Mouse (Mus musculus) liver, embryonic 13.5 days (tissue): ENCODE results near the gene Trim7. TPM values are rescaled to one million over a fixed set of nuclear protein-coding genes. Genes with fewer than 3 reads are reported as not detected.

ENCODE experiments used
- ATAC-seq: fragments of 200-750 bp; cut with Nextera tagmentation; 2 replicates; pipeline ENCODE4 v1.8.0; 2017; ENCODE audit warnings: low read depth, mild to moderate bottlenecking, moderate number of reproducible peaks, moderate library complexity
- DNase-seq: peaks from one replicate; pipeline ENCODE4 v3.0.0; 2022
- H3K27ac ChIP-seq: fragments of 300-500 bp; sonication (generic); 2 replicates; pipeline ENCODE4 v1.5.1; 2015; ENCODE audit warnings: moderate library complexity, mild to moderate bottlenecking, inconsistent platforms
- H3K27me3 ChIP-seq: fragments of 300-500 bp; sonication (generic); 2 replicates; pipeline ENCODE4 v1.6.1; 2015; ENCODE audit warnings: mild to moderate bottlenecking, inconsistent platforms
- H3K36me3 ChIP-seq: fragments of 300-500 bp; sonication (generic); 2 replicates; pipeline ENCODE4 v1.6.1; 2015; ENCODE audit warnings: mild to moderate bottlenecking, inconsistent platforms
- H3K4me1 ChIP-seq: fragments of 300-500 bp; sonication (generic); replicated peaks from 2 replicates; pipeline ENCODE4 v1.6.1; 2015; ENCODE audit warnings: inconsistent platforms
- H3K4me2 ChIP-seq: fragments of 300-500 bp; sonication (generic); 2 replicates; pipeline ENCODE4 v1.6.1; 2015; ENCODE audit warnings: inconsistent platforms, mild to moderate bottlenecking, moderate library complexity
- H3K4me3 ChIP-seq: fragments of 300-500 bp; sonication (generic); replicated peaks from 2 replicates; pipeline ENCODE4 v1.5.1; 2015; ENCODE audit warnings: mild to moderate bottlenecking, inconsistent platforms
- H3K9ac ChIP-seq: fragments of 300-500 bp; sonication (generic); 2 replicates; pipeline ENCODE4 v1.6.1; 2015; ENCODE audit warnings: mild to moderate bottlenecking, inconsistent platforms
- H3K9me3 ChIP-seq: fragments of 300-500 bp; sonication (generic); replicated peaks from 2 replicates; pipeline ENCODE4 v1.6.1; 2016; ENCODE audit warnings: inconsistent platforms
- WGBS: fragments of 180-500 bp; shearing (Covaris S2); methylation state at CpG from one replicate; pipeline ENCODE4 v1.1.7; 2015; ENCODE audit not compliant: insufficient replicate concordance; 5-methylcytosine and 5-hydroxymethylcytosine counted together
- polyA plus RNA-seq: library from polyadenylated mRNA; unstranded; fragments of >200 nt; fragmentation: Nextera tagmentation; extraction: Ambion mirVana; gene quantifications from 2 replicates; pipeline ENCODE4 v1.2.1, GENCODE M21; 2015

Gene Trim7
- polyA plus RNA-seq, 1 experiment from 2014 or later, result 0.06 TPM

GRCm38 (mm10) chr11:48804922-48805321 is 21.0 kb upstream of the Trim7 start:
- peaks cover 57% of the 10 kb centered on the region for H3K4me1 ChIP-seq
- ATAC-seq, result no peak
- H3K27me3 ChIP-seq, result no peaks in the 10 kb centered on the region
- H3K36me3 ChIP-seq, result peaks cover 89% of the 10 kb centered on the region
- DNase-seq, result no peak
- no peak overlapping the region for H3K9ac ChIP-seq
- H3K4me3 ChIP-seq, result no peak overlapping the region
- H3K9me3 ChIP-seq, result no peaks in the 10 kb centered on the region
- 70% methylated on average over 2 of the region's 2 CpGs for WGBS
- H3K27ac ChIP-seq, result no peak overlapping the region
- H3K4me2 ChIP-seq, result no peak overlapping the region

DNA sequence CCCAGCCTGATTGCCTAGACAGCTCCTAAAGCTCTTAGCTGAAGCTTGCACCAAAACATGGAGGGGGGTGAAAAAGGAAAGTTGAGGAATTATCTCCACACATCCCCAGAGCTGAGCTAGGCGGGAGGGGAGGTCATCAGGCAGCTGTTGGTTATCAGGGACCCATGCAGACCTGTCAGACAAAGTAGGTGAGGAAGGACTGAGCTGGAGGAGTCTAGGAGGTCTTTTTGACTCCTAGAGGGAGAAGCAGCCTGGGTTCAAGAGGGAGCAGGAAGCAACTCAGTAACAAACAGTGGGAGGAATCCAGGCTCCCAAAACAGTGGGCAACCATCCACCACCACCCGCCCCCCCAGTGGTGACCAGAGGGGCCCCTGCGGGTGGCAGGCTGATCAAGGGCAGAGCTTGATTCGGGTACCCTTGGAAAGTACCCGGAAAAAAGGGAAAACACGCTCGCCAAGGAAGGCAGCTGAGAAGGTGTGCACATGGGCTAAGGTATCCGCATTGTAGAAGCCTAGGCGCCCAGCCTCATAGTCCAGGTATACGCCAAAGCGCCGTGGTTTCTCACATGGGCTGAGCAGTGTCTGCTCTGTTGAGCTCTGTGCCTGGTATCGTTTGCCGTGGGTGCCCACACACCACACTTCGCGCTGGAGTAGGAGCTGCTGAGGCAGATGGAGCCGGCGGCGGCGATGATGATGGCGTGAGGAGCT is 18.9 kb upstream of the Trim7 start:
- Histone ChIP-seq H3K27me3 (no peaks in the 10 kb centered on the region), H3K4me3 (no peak overlapping the region), H3K9ac (no peak overlapping the region), H3K27ac (peak overlapping the region; percentile 56), H3K4me2 (no peak overlapping the region), H3K4me1 (peaks cover 47% of the 10 kb centered on the region), H3K36me3 (peaks cover 99% of the 10 kb centered on the region), H3K9me3 (no peaks in the 10 kb centered on the region)
- DNase-seq (no peak), ATAC-seq (peak; percentile 71)
- WGBS, result 41% methylated on average over 21 of the region's 21 CpGs

GRCm38 (mm10) chr11:48807563-48808303 is 18.2 kb upstream of the Trim7 start:
- no peak overlapping the region for H3K4me3 ChIP-seq
- 49% methylated on average over 14 of the region's 14 CpGs for WGBS
- no peak overlapping the region for H3K9ac ChIP-seq
- peaks cover 99% of the 10 kb centered on the region for H3K36me3 ChIP-seq
- H3K27ac ChIP-seq, result peak overlapping the region; percentile 44
- H3K9me3 ChIP-seq, result no peaks in the 10 kb centered on the region
- ATAC-seq, result no peak; the same call in 1 of the 2 replicates
- no peak for DNase-seq
- H3K4me2 ChIP-seq, result no peak overlapping the region
- no peaks in the 10 kb centered on the region for H3K27me3 ChIP-seq
- peaks cover 39% of the 10 kb centered on the region for H3K4me1 ChIP-seq

DNA sequence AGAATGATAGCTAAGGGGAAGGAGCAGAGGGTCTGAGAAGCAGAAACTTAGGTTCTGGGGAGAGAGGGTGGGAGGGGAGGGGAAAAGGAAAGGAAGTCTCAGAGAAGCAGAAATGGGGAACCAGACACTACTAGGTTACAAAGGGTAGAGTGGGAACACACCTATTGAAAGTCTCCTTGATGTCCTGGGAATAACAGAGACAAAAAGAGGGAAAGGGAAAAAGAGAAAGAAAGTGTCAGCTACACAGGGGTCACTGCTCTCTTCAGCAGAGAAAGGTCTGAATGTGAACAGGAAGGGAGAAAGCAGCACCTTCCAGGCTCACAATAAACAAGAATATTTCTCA is 17.7 kb upstream of the Trim7 start:
- H3K27me3 ChIP-seq, result no peaks in the 10 kb centered on the region
- H3K27ac ChIP-seq, result no peak overlapping the region; the same call in 1 of the 2 replicates
- no peak overlapping the region for H3K4me2 ChIP-seq
- no peaks in the 10 kb centered on the region for H3K9me3 ChIP-seq
- ATAC-seq (no peak), DNase-seq (no peak)
- no peak overlapping the region for H3K4me3 ChIP-seq
- no peak overlapping the region for H3K9ac ChIP-seq
- peaks cover 99% of the 10 kb centered on the region for H3K36me3 ChIP-seq
- H3K4me1 ChIP-seq, result peaks cover 34% of the 10 kb centered on the region

DNA sequence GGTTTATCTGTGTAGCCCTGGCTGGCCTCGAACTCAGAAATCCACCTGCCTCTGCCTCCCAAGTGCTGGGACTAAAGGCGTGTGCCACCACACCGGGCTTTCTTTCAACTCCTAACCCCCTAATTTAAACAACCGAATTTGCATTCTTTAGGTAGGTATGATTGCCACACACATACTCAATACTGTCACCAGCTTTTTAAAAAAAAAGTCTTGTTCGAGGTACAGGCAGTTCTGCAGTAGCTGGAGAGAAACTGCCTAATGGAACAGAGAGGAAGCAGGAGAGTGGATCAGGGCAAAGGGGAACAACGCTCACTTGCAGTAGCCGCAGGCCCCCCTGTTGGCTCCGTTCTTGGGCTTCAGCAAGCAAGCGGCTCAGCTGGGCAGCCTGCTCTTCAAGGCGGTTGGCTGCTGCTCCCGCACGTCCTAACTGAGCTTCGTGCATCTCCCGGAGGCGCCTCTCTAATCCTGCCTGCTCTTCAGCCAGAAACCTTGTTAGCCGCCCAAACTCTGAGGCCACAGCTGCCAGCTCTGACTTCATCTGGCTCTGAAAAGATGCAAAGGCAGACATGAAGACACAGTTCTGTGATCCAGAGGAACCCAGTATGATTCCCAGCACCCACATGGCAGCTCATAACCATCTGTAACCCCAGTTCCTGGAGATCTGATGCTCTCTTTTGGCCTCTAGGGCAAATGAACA is 17.1 kb upstream of the Trim7 start:
- no peak overlapping the region for H3K9ac ChIP-seq
- H3K36me3 ChIP-seq, result peaks cover 95% of the 10 kb centered on the region
- H3K27me3 ChIP-seq, result no peaks in the 10 kb centered on the region
- no peak for DNase-seq
- peaks cover 33% of the 10 kb centered on the region for H3K4me1 ChIP-seq
- 72% methylated on average over 16 of the region's 16 CpGs for WGBS
- no peak overlapping the region for H3K27ac ChIP-seq
- no peak for ATAC-seq
- no peak overlapping the region for H3K4me2 ChIP-seq
- no peaks in the 10 kb centered on the region for H3K9me3 ChIP-seq
- H3K4me3 ChIP-seq, result no peak overlapping the region

- no peaks in the 10 kb centered on the region for H3K9me3 ChIP-seq
- no peak overlapping the region for H3K4me3 ChIP-seq
- DNase-seq (no peak), ATAC-seq (no peak)
- peak overlapping the region; percentile 16; the same call in 1 of the 2 replicates for H3K27ac ChIP-seq
- H3K27me3 ChIP-seq, result no peaks in the 10 kb centered on the region
- no peak overlapping the region for H3K4me2 ChIP-seq
- WGBS, result 68% methylated on average over 4 of the region's 4 CpGs
- peaks cover 90% of the 10 kb centered on the region for H3K36me3 ChIP-seq
- H3K9ac ChIP-seq, result no peak overlapping the region
- peaks cover 31% of the 10 kb centered on the region for H3K4me1 ChIP-seq
Measured at GRCm38 (mm10) chr11:48809434-48809830, 16.5 kb upstream of the Trim7 start.

GRCm38 (mm10) chr11:48810142-48810541 is 15.8 kb upstream of the Trim7 start:
- ATAC-seq (no peak), DNase-seq (no peak)
- H3K36me3 ChIP-seq, result peaks cover 83% of the 10 kb centered on the region

DNA sequence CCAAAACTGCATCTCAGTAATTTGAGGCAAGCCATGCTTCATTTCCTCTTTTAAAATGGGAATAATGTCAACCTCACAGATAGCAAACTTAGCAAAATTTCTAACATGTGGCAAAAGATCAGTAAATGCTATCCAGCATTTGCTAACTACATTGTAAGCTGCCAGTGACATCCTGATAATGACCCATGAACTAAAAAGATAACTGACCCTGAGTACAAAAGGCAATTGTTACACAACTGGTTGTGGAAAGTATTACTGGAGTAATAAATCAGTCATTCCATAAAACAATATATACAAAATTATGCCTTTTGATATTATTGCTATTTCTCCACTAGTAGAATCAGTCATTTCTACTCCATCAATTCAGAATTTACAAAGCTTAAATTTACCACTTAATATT is 12.2 kb upstream of the Trim7 start:
- peaks cover 52% of the 10 kb centered on the region for H3K36me3 ChIP-seq
- DNase-seq, result no peak

More at GRCm38 (mm10) chr11:48810142-48810541, 15.8 kb upstream of the Trim7 start:
- H3K27ac ChIP-seq, result peak overlapping the region; percentile 25; the same call in 1 of the 2 replicates
- no peaks in the 10 kb centered on the region for H3K27me3 ChIP-seq
- no peak overlapping the region for H3K9ac ChIP-seq
- H3K4me3 ChIP-seq, result no peak overlapping the region
- H3K4me2 ChIP-seq, result no peak overlapping the region
- peaks cover 36% of the 10 kb centered on the region for H3K4me1 ChIP-seq
- H3K9me3 ChIP-seq, result no peaks in the 10 kb centered on the region
- 45% methylated on average over 2 of the region's 2 CpGs for WGBS

GRCm38 (mm10) chr11:48815851-48816250 is 10.1 kb upstream of the Trim7 start:
- peak overlapping the region; percentile 86 for H3K9ac ChIP-seq
- H3K9me3 ChIP-seq, result no peaks in the 10 kb centered on the region
- no peaks in the 10 kb centered on the region for H3K27me3 ChIP-seq
- peaks cover 31% of the 10 kb centered on the region for H3K36me3 ChIP-seq
- no peak for DNase-seq
- H3K27ac ChIP-seq, result peak overlapping the region; percentile 95
- peaks cover 49% of the 10 kb centered on the region for H3K4me1 ChIP-seq
- peak overlapping the region; percentile 86 for H3K4me3 ChIP-seq
- no peak for ATAC-seq
- 56% methylated on average over 16 of the region's 16 CpGs for WGBS
- H3K4me2 ChIP-seq, result peak overlapping the region; percentile 91

More for the DNA sequence above, 12.2 kb upstream of the Trim7 start:
- no peak overlapping the region for H3K9ac ChIP-seq
- H3K27ac ChIP-seq, result no peak overlapping the region
- no peaks in the 10 kb centered on the region for H3K27me3 ChIP-seq
- no peak for ATAC-seq
- no peaks in the 10 kb centered on the region for H3K9me3 ChIP-seq
- H3K4me2 ChIP-seq, result no peak overlapping the region
- H3K4me3 ChIP-seq, result no peak overlapping the region
- peaks cover 35% of the 10 kb centered on the region for H3K4me1 ChIP-seq

GRCm38 (mm10) chr11:48816281-48816781 is 9.6 kb upstream of the Trim7 start:
- H3K27ac ChIP-seq, result peak overlapping the region; percentile 95
- no peaks in the 10 kb centered on the region for H3K27me3 ChIP-seq
- peak overlapping the region; percentile 86 for H3K4me3 ChIP-seq
- 1% methylated on average over 23 of the region's 23 CpGs for WGBS
- peaks cover 52% of the 10 kb centered on the region for H3K4me1 ChIP-seq
- peaks cover 27% of the 10 kb centered on the region for H3K36me3 ChIP-seq
- DNase-seq, result peak; percentile 31
- peak; percentile 1; the same call in 1 of the 2 replicates for ATAC-seq
- H3K9me3 ChIP-seq, result no peaks in the 10 kb centered on the region
- peak overlapping the region; percentile 86 for H3K9ac ChIP-seq
- H3K4me2 ChIP-seq, result peak overlapping the region; percentile 91
